Mouse (Mus musculus) layer of hippocampus, adult 2 months (tissue): Measurements from ENCODE around the gene Chchd6. TPM values are rescaled to one million over a fixed set of nuclear protein-coding genes. Genes with fewer than 3 reads are reported as not detected.

Source experiments
- DNase-seq, 2 experiments: peaks; one replicate each; pipeline ENCODE4 v3.0.0; 2022; ENCODE audit warnings: low spot score in 2 of 2
- H3K27ac ChIP-seq: fragments of 200-600 bp; 2 replicates; pipeline ENCODE4 v1.8.1; 2022
- H3K4me3 ChIP-seq: fragments of 200-600 bp; 2 replicates; pipeline ENCODE4 v1.8.1; 2022; ENCODE audit warnings: mild to moderate bottlenecking
- CTCF ChIP-seq: fragments of 200-600 bp; conservative IDR thresholded peaks from 2 replicates; pipeline ENCODE4 v1.8.1; 2022; ENCODE audit warnings: antibody characterized with exemption, mild to moderate bottlenecking, moderate library complexity
- total RNA-seq, 2 experiments: library from RNA; stranded (reverse); gene quantifications; 2 replicates each; pipeline ENCODE4 v1.2.3; 2021

The Chchd6 gene
- total RNA-seq, 2 experiments from 2014 or later, result 61.4 to 71.1 TPM

- no peak for DNase-seq
- Histone ChIP-seq H3K27ac (no peak overlapping the region), H3K4me3 (no peak overlapping the region)
- no peak for TF ChIP-seq CTCF
Measured at GRCm38 (mm10) chr6:89573768-89574167, 21.7 kb downstream of the Chchd6 start.

GRCm38 (mm10) chr6:89572921-89573636 lies 22.4 kb downstream of the Chchd6 start:
- Histone ChIP-seq H3K4me3 (no peak overlapping the region), H3K27ac (no peak overlapping the region)
- no peak for DNase-seq
- TF ChIP-seq CTCF, result no peak

GRCm38 (mm10) chr6:89569370-89569769 lies 26.1 kb downstream of the Chchd6 start:
- H3K27ac ChIP-seq, result no peak overlapping the region
- H3K4me3 ChIP-seq, result no peak overlapping the region
- DNase-seq, result no peak
- no peak for TF ChIP-seq CTCF

- no peak for TF ChIP-seq CTCF
- Histone ChIP-seq H3K27ac (no peak overlapping the region), H3K4me3 (no peak overlapping the region)
- DNase-seq, result no peak
Measured at GRCm38 (mm10) chr6:89566740-89567139, 28.7 kb downstream of the Chchd6 start.

GRCm38 (mm10) chr6:89563381-89563780 lies 32.1 kb downstream of the Chchd6 start:
- no peak for DNase-seq
- no peak for TF ChIP-seq CTCF
- Histone ChIP-seq H3K27ac (no peak overlapping the region), H3K4me3 (no peak overlapping the region)

GRCm38 (mm10) chr6:89560826-89561225 lies 34.6 kb downstream of the Chchd6 start:
- DNase-seq, result no peak
- no peak overlapping the region for H3K4me3 ChIP-seq
- TF ChIP-seq CTCF, result no peak
- H3K27ac ChIP-seq, result no peak overlapping the region

- no peak for DNase-seq
- Histone ChIP-seq H3K4me3 (no peak overlapping the region), H3K27ac (no peak overlapping the region)
- TF ChIP-seq CTCF, result no peak
Measured at GRCm38 (mm10) chr6:89557654-89558053, 37.8 kb downstream of the Chchd6 start.

- TF ChIP-seq CTCF, result peak; percentile 24
- no peak overlapping the region for H3K27ac ChIP-seq
- no peak for DNase-seq
- H3K4me3 ChIP-seq, result no peak overlapping the region
Measured at GRCm38 (mm10) chr6:89556566-89556965, 38.9 kb downstream of the Chchd6 start.

- H3K27ac ChIP-seq, result no peak overlapping the region
- no peak for TF ChIP-seq CTCF
- no peak for DNase-seq
- no peak overlapping the region for H3K4me3 ChIP-seq
Measured at GRCm38 (mm10) chr6:89555971-89556370, 39.5 kb downstream of the Chchd6 start.

GRCm38 (mm10) chr6:89554029-89554428 lies 41.4 kb downstream of the Chchd6 start:
- DNase-seq, result peak; percentile 47 to 76
- peak overlapping the region; percentile 84 for H3K27ac ChIP-seq
- H3K4me3 ChIP-seq, result no peak overlapping the region
- TF ChIP-seq CTCF, result no peak

GRCm38 (mm10) chr6:89553012-89553704 lies 42.3 kb downstream of the Chchd6 start:
- peak overlapping the region; percentile 84 for H3K27ac ChIP-seq
- peak; percentile 95 for TF ChIP-seq CTCF
- DNase-seq, result peak; percentile 83 to 88
- no peak overlapping the region; the same call in 1 of the 2 replicates for H3K4me3 ChIP-seq

GRCm38 (mm10) chr6:89552321-89553011 lies 43.0 kb downstream of the Chchd6 start:
- no peak for TF ChIP-seq CTCF
- Histone ChIP-seq H3K4me3 (no peak overlapping the region), H3K27ac (peak overlapping the region; percentile 84)
- peak; percentile 17 to 39 for DNase-seq

GRCm38 (mm10) chr6:89549157-89549556 lies 46.3 kb downstream of the Chchd6 start:
- no peak for TF ChIP-seq CTCF
- Histone ChIP-seq H3K27ac (no peak overlapping the region), H3K4me3 (no peak overlapping the region)
- no peak for DNase-seq

- no peak overlapping the region for H3K27ac ChIP-seq
- DNase-seq, result no peak
- H3K4me3 ChIP-seq, result no peak overlapping the region
- no peak for TF ChIP-seq CTCF
Measured at GRCm38 (mm10) chr6:89547951-89548350, 47.5 kb downstream of the Chchd6 start.
